In the genomic region with DNA sequence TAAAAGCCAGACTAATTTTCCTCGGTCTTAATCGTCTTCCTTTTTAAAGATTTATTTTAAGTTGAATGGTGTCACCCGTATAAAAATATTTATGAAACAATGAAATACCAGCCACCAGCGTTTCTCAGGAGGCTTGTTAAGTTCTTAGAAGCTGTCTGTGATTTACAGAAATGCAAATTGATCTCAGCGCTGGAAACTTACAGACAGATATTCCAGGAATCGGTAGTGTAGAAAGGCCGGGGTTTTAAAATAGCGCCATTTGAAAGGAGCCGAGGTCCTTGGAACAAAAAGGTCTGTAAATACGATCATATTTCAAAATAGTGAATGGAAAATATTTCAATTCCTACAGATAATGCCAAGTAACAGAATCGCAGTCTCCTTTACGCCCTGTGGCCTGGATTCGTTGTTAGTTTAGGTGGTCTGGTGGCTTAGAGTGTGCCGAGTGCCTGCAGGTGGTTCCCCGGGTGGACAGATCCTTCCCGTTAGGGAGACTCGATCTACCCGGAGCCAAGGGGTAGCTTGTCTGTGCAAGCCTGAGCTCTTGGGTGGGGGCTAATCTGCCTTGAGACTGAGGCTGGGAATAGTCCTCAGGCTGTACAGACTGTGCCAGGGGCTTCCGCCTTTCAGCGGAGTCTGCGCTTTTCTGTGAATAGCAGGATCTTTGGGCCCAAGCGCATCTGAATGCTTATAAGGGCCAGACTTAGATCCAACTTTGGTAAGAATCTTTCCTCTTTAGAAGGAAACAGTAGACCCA, we compare ENCODE assay signal across 8 mouse cellular contexts. TPM values are rescaled to one million over a fixed set of nuclear protein-coding genes. Genes with fewer than 3 reads are reported as not detected.
DNase-seq lines count a peak whose midpoint lies in the region; ATAC-seq lines count a peak whose summit lies in the region.

No protein-coding gene starts in this region.

- no peaks in the 10 kb centered on the region for H3K36me3 ChIP-seq in heart, embryonic 12.5 days
- no peaks in the 10 kb centered on the region for H3K36me3 ChIP-seq in kidney, embryonic 14.5 days (ENCODE audit: control insufficient read depth, insufficient read depth, low read length)
- H3K36me3 ChIP-seq in liver, embryonic 15.5 days (replicated peaks), result no peaks in the 10 kb centered on the region

- DNase-seq in ovary, adult 18-20 months (ENCODE audit: low spot score), result peak; percentile 29
- DNase-seq in ovary, postnatal 14 days (ENCODE audit: low spot score), result no peak
- DNase-seq in embryo, embryonic 11 days, result peak; percentile 77
- DNase-seq in ovary, postnatal 10 days (ENCODE audit: low spot score), result peak; percentile 51
- no peak for DNase-seq in thymus, postnatal 14 days

- H3K9ac ChIP-seq in heart, embryonic 12.5 days, result peak overlapping the region; percentile 91
- H3K9ac ChIP-seq in kidney, embryonic 14.5 days (ENCODE audit: low read depth, low read length), result peak overlapping the region; percentile 98
- H3K9ac ChIP-seq in liver, embryonic 15.5 days, result no peak overlapping the region

- peak overlapping the region; percentile 100 for H3K27ac ChIP-seq in heart, embryonic 12.5 days (ENCODE audit: poor library complexity, severe bottlenecking)
- H3K27ac ChIP-seq in kidney, embryonic 14.5 days (ENCODE audit: low read depth, low read length), result peak overlapping the region; percentile 92
- H3K27ac ChIP-seq in liver, embryonic 15.5 days (replicated peaks), result no peak overlapping the region

- H3K4me3 ChIP-seq in heart, embryonic 12.5 days, result peak overlapping the region; percentile 98
- peak overlapping the region; percentile 70 for H3K4me3 ChIP-seq in kidney, embryonic 14.5 days (ENCODE audit: low read length)
- peak overlapping the region; percentile 57 for H3K4me3 ChIP-seq in liver, embryonic 15.5 days (replicated peaks)

- ATAC-seq in heart, embryonic 12.5 days (ENCODE audit: insufficient number of reproducible peaks, low FRiP score), result no peak
- ATAC-seq in kidney, embryonic 14.5 days (ENCODE audit: low FRiP score, low TSS enrichment), result peak; percentile 28; the same call in 1 of the 2 replicates
- ATAC-seq in liver, embryonic 15.5 days (ENCODE audit: insufficient read depth), result no peak

- under 1% methylated on average over 22 of the region's 22 CpGs for WGBS in heart, embryonic 12.5 days
- WGBS in kidney, embryonic 14.5 days, result 1% methylated on average over 22 of the region's 22 CpGs
- WGBS in liver, embryonic 15.5 days (ENCODE audit: insufficient replicate concordance), result 7% methylated on average over 22 of the region's 22 CpGs

- H3K9me3 ChIP-seq in heart, embryonic 12.5 days (replicated peaks), result no peaks in the 10 kb centered on the region
- H3K9me3 ChIP-seq in kidney, embryonic 14.5 days (ENCODE audit: control insufficient read depth, low read length), result no peaks in the 10 kb centered on the region
- H3K9me3 ChIP-seq in liver, embryonic 15.5 days (replicated peaks), result no peaks in the 10 kb centered on the region

- peak overlapping the region; percentile 79 for H3K4me2 ChIP-seq in heart, embryonic 12.5 days
- H3K4me2 ChIP-seq in kidney, embryonic 14.5 days (replicated peaks; ENCODE audit: low read depth, low read length), result peak overlapping the region; percentile 81
- H3K4me2 ChIP-seq in liver, embryonic 15.5 days, result peak overlapping the region; percentile 58

- H3K27me3 ChIP-seq in heart, embryonic 12.5 days (replicated peaks), result no peaks in the 10 kb centered on the region
- H3K27me3 ChIP-seq in kidney, embryonic 14.5 days (ENCODE audit: control insufficient read depth, insufficient read depth, low read length), result no peaks in the 10 kb centered on the region
- peaks cover 92% of the 10 kb centered on the region for H3K27me3 ChIP-seq in liver, embryonic 15.5 days

- peaks cover 42% of the 10 kb centered on the region for H3K4me1 ChIP-seq in heart, embryonic 12.5 days (replicated peaks)
- peaks cover 22% of the 10 kb centered on the region for H3K4me1 ChIP-seq in kidney, embryonic 14.5 days (ENCODE audit: control insufficient read depth, insufficient read depth, low read length)
- H3K4me1 ChIP-seq in liver, embryonic 15.5 days (replicated peaks), result peaks cover 3% of the 10 kb centered on the region; the same call in 1 of the 2 replicates

RNA-seq across cellular contexts. Expression of a gene that starts 1.6 kb away (rescaled TPM):
- polyA plus RNA-seq in heart, embryonic 12.5 days (2016; fragmentation: Nextera tagmentation; extraction: Ambion mirVana), result 33.9 and 36.4 TPM in 2 replicates
- polyA plus RNA-seq in kidney, embryonic 14.5 days (2014; fragmentation: Nextera tagmentation; extraction: Ambion mirVana), result 30.1 and 36.8 TPM in 2 replicates
- polyA plus RNA-seq in liver, embryonic 15.5 days (2015; fragmentation: Nextera tagmentation; extraction: Ambion mirVana), result 1.2 and 1.6 TPM in 2 replicates

Comparison
In these comparisons a context has a peak if more than half of its experiments do, and no peak if none do; other contexts are left out.
1. DNase-seq: peak in ovary, adult 18-20 months (single experiment), embryo, embryonic 11 days (single experiment) and ovary, postnatal 10 days (single experiment); none in ovary, postnatal 14 days (single experiment) and thymus, postnatal 14 days (single experiment).
2. RNA of a gene that starts 1.6 kb away (polyA plus RNA-seq): 33.9 to 36.4 TPM in heart, embryonic 12.5 days and 30.1 to 36.8 TPM in kidney, embryonic 14.5 days; 1.2 to 1.6 TPM in liver, embryonic 15.5 days; every median in the first group is over 10 times any median in the second.
3. Peak in every context shown above with its lines, with median percentiles within 50 percentile points of each other: H3K4me2 ChIP-seq and H3K4me3 ChIP-seq.